ENCODE assay signal across 13 mouse cellular contexts in genomic region chr7:45313495-45313894, GRCm38 (mm10). TPM values are rescaled to one million over a fixed set of nuclear protein-coding genes. Genes with fewer than 3 reads are reported as not detected.
DNase-seq lines count a peak whose midpoint lies in the region; ATAC-seq and TF ChIP-seq lines count a peak whose summit lies in the region.
"Had no signal": no experiment of that assay in that cellular context is flagged by ENCODE, and none has a peak within 500 bp of the region (broad histone marks: within the 10 kb centered on the region; RNA-seq: fewer than 3 reads in every experiment).

No protein-coding gene starts in this region.

- no peaks in the 10 kb centered on the region for H3K9me3 ChIP-seq in heart, embryonic 13.5 days
- no peaks in the 10 kb centered on the region for H3K9me3 ChIP-seq in neural tube, embryonic 12.5 days
- no peaks in the 10 kb centered on the region for H3K9me3 ChIP-seq in limb, embryonic 14.5 days (ENCODE audit: control insufficient read depth, low read length)
- H3K9me3 ChIP-seq: forebrain, embryonic 10.5 days had no signal

- WGBS in heart, embryonic 13.5 days, result 40% methylated on average over 9 of the region's 9 CpGs
- 26% methylated on average over 9 of the region's 9 CpGs for WGBS in neural tube, embryonic 12.5 days
- WGBS in limb, embryonic 14.5 days, result 14% methylated on average over 9 of the region's 9 CpGs

- H3K4me2 ChIP-seq in heart, embryonic 13.5 days, result no peak overlapping the region
- H3K4me2 ChIP-seq in neural tube, embryonic 12.5 days (replicated peaks), result peak overlapping the region; percentile 18; the same call in 1 of the 2 replicates
- peak overlapping the region; percentile 28 for H3K4me2 ChIP-seq in limb, embryonic 14.5 days (replicated peaks; ENCODE audit: low read depth, low read length, severe bottlenecking)

- H3K27me3 ChIP-seq in heart, embryonic 13.5 days (replicated peaks), result no peaks in the 10 kb centered on the region
- H3K27me3 ChIP-seq in neural tube, embryonic 12.5 days (replicated peaks), result no peaks in the 10 kb centered on the region
- no peaks in the 10 kb centered on the region for H3K27me3 ChIP-seq in limb, embryonic 14.5 days (ENCODE audit: control insufficient read depth, insufficient read depth, low read length)

- no peak for TF ChIP-seq POLR2A in limb, embryonic 14.5 days (IDR thresholded peaks at IDR 0.05; ENCODE audit: borderline replicate concordance, extremely low read depth, insufficient read depth, insufficient read length)

- no peak for ATAC-seq in heart, embryonic 13.5 days (ENCODE audit: extremely low read depth, insufficient number of reproducible peaks, low FRiP score, low TSS enrichment)
- ATAC-seq in neural tube, embryonic 12.5 days (ENCODE audit: low FRiP score, low read depth), result no peak
- 0 out of 2 replicates have a peak, but pooled peaks have one; percentile 12 for ATAC-seq in limb, embryonic 14.5 days (ENCODE audit: low FRiP score, low read depth)

- H3K36me3 ChIP-seq in heart, embryonic 13.5 days, result peaks cover 59% of the 10 kb centered on the region
- H3K36me3 ChIP-seq in neural tube, embryonic 12.5 days, result no peaks in the 10 kb centered on the region
- peaks cover 47% of the 10 kb centered on the region for H3K36me3 ChIP-seq in limb, embryonic 14.5 days (ENCODE audit: control insufficient read depth, insufficient read depth, low read length)
- H3K36me3 ChIP-seq: forebrain, embryonic 10.5 days had no signal

- peak overlapping the region; percentile 33; the same call in 1 of the 2 replicates for H3K9ac ChIP-seq in heart, embryonic 13.5 days
- no peak overlapping the region for H3K9ac ChIP-seq in neural tube, embryonic 12.5 days
- no peak overlapping the region for H3K9ac ChIP-seq in limb, embryonic 14.5 days (ENCODE audit: low read depth, low read length, severe bottlenecking)

- intact Hi-C loops in heart, postnatal 14 days (cut with DNase I), result loop anchor here (2.0 kb wide), 1 partner anchor 19 kb away; the partner anchor contains the start of gene Trpm4

- H3K27ac ChIP-seq in heart, embryonic 13.5 days (replicated peaks), result peak overlapping the region; percentile 61
- no peak overlapping the region for H3K27ac ChIP-seq in neural tube, embryonic 12.5 days
- peak overlapping the region; percentile 22; the same call in 1 of the 2 replicates for H3K27ac ChIP-seq in limb, embryonic 14.5 days (replicated peaks; ENCODE audit: low read depth, low read length)
- H3K27ac ChIP-seq: forebrain, embryonic 10.5 days had no signal

- no peak overlapping the region for H3K4me3 ChIP-seq in heart, embryonic 13.5 days
- no peak overlapping the region for H3K4me3 ChIP-seq in neural tube, embryonic 12.5 days
- H3K4me3 ChIP-seq in limb, embryonic 14.5 days (replicated peaks; ENCODE audit: low read length), result no peak overlapping the region
- H3K4me3 ChIP-seq: forebrain, embryonic 10.5 days had no signal

- no peak for DNase-seq in heart, postnatal 14 days
- DNase-seq in neural tube, embryonic 10.5 days (ENCODE audit: extremely low spot score, low spot score), result no peak
- DNase-seq in limb, embryonic 14.5 days (ENCODE audit: low spot score), result no peak
- DNase-seq in urinary bladder, adult 2 months (ENCODE audit: low spot score), result no peak
- DNase-seq in ovary, postnatal 14 days (ENCODE audit: low spot score), result no peak
- DNase-seq in liver, result no peak
- DNase-seq: kidney, adult 9 months; lung, postnatal 36 days had no signal

- H3K4me1 ChIP-seq in heart, embryonic 13.5 days, result peaks cover 21% of the 10 kb centered on the region
- peaks cover 12% of the 10 kb centered on the region; the same call in 1 of the 2 replicates for H3K4me1 ChIP-seq in neural tube, embryonic 12.5 days
- peaks cover 15% of the 10 kb centered on the region for H3K4me1 ChIP-seq in limb, embryonic 14.5 days (ENCODE audit: control insufficient read depth, insufficient read depth, low read length)

RNA-seq across cellular contexts. Expression of gene Trpm4, which starts 20.1 kb away (rescaled TPM):
- polyA plus RNA-seq in heart, embryonic 13.5 days (2015; fragmentation: Nextera tagmentation; extraction: Ambion mirVana), result 12.7 and 13.5 TPM in 2 replicates
- total RNA-seq in heart, postnatal 14 days (2021), result 10 to 100 TPM; 20.8 to 22.3 TPM
- 9.6 and 11.0 TPM in 2 replicates for polyA plus RNA-seq in neural tube, embryonic 12.5 days (2016; fragmentation: Nextera tagmentation; extraction: Ambion mirVana)
- polyA plus RNA-seq in limb, embryonic 14.5 days (2012; rRNA removed), result 42.6 and 46.1 TPM in 2 replicates
- polyA plus RNA-seq in limb, embryonic 14.5 days (2014; fragmentation: Nextera tagmentation; extraction: Ambion mirVana), result 15.8 TPM in 2 replicates
- 33.6 and 39.8 TPM in 2 replicates for polyA plus RNA-seq in urinary bladder, adult 2 months (2012; rRNA removed)

RNA-seq across cellular contexts. Expression of gene Hrc, which starts 21.6 kb away (rescaled TPM):
- 24.2 and 27.7 TPM in 2 replicates for polyA plus RNA-seq in heart, embryonic 13.5 days (2015; fragmentation: Nextera tagmentation; extraction: Ambion mirVana)
- total RNA-seq in heart, postnatal 14 days (2021), result 100 to 1,000 TPM; 516 to 539 TPM
- 0.46 and 0.77 TPM in 2 replicates for polyA plus RNA-seq in neural tube, embryonic 12.5 days (2016; fragmentation: Nextera tagmentation; extraction: Ambion mirVana)
- polyA plus RNA-seq in limb, embryonic 14.5 days (2012; rRNA removed), result 9.5 and 17.9 TPM in 2 replicates
- polyA plus RNA-seq in limb, embryonic 14.5 days (2014; fragmentation: Nextera tagmentation; extraction: Ambion mirVana), result 4.1 and 5.9 TPM in 2 replicates
- polyA plus RNA-seq in urinary bladder, adult 2 months (2012; rRNA removed), result 0.59 and 1.1 TPM in 2 replicates
- total RNA-seq: granulocyte monocyte progenitor cell, adult 5-6 weeks; neutrophil, adult 5-6 weeks had no signal

RNA-seq across cellular contexts. Expression of gene Slc6a21, which starts 36.2 kb away (rescaled TPM):
- polyA plus RNA-seq in heart, embryonic 13.5 days (2015; fragmentation: Nextera tagmentation; extraction: Ambion mirVana), result not detected in 2 replicates
- total RNA-seq in heart, postnatal 14 days (2021), result not detected
- not detected in 2 replicates for polyA plus RNA-seq in neural tube, embryonic 12.5 days (2016; fragmentation: Nextera tagmentation; extraction: Ambion mirVana)
- not detected in 2 replicates for polyA plus RNA-seq in limb, embryonic 14.5 days (2012; rRNA removed)
- polyA plus RNA-seq in limb, embryonic 14.5 days (2014; fragmentation: Nextera tagmentation; extraction: Ambion mirVana), result not detected in 2 replicates
- not detected in 2 replicates for polyA plus RNA-seq in urinary bladder, adult 2 months (2012; rRNA removed)
- total RNA-seq: granulocyte monocyte progenitor cell, adult 5-6 weeks; neutrophil, adult 5-6 weeks had no signal
- polyA plus RNA-seq: forebrain, embryonic 10.5 days had no signal

RNA-seq across cellular contexts. Expression of gene Ppfia3, which starts 53.3 kb away (rescaled TPM):
- polyA plus RNA-seq in heart, embryonic 13.5 days (2015; fragmentation: Nextera tagmentation; extraction: Ambion mirVana), result 2.3 and 2.9 TPM in 2 replicates
- total RNA-seq in heart, postnatal 14 days (2021), result under 1 TPM; 0.22 to 0.29 TPM
- polyA plus RNA-seq in neural tube, embryonic 12.5 days (2016; fragmentation: Nextera tagmentation; extraction: Ambion mirVana), result 17.1 and 18.1 TPM in 2 replicates
- 12.3 and 13.8 TPM in 2 replicates for polyA plus RNA-seq in limb, embryonic 14.5 days (2012; rRNA removed)
- polyA plus RNA-seq in limb, embryonic 14.5 days (2014; fragmentation: Nextera tagmentation; extraction: Ambion mirVana), result 8.4 and 9.0 TPM in 2 replicates
- polyA plus RNA-seq in urinary bladder, adult 2 months (2012; rRNA removed), result 1.4 and 1.9 TPM in 2 replicates
- total RNA-seq: granulocyte monocyte progenitor cell, adult 5-6 weeks; neutrophil, adult 5-6 weeks had no signal

RNA-seq across cellular contexts. Expression of gene Lin7b, which starts 56.9 kb away (rescaled TPM):
- polyA plus RNA-seq in heart, embryonic 13.5 days (2015; fragmentation: Nextera tagmentation; extraction: Ambion mirVana), result 1.0 and 1.2 TPM in 2 replicates
- total RNA-seq in heart, postnatal 14 days (2021), result under 1 TPM; 0.90 to 0.96 TPM
- polyA plus RNA-seq in neural tube, embryonic 12.5 days (2016; fragmentation: Nextera tagmentation; extraction: Ambion mirVana), result 3.5 TPM in 2 replicates
- polyA plus RNA-seq in limb, embryonic 14.5 days (2012; rRNA removed), result 4.1 and 4.7 TPM in 2 replicates
- polyA plus RNA-seq in limb, embryonic 14.5 days (2014; fragmentation: Nextera tagmentation; extraction: Ambion mirVana), result 1.7 and 2.2 TPM in 2 replicates
- polyA plus RNA-seq in urinary bladder, adult 2 months (2012; rRNA removed), result 19.2 and 21.0 TPM in 2 replicates
- total RNA-seq: granulocyte monocyte progenitor cell, adult 5-6 weeks had no signal
